In the genomic region with DNA sequence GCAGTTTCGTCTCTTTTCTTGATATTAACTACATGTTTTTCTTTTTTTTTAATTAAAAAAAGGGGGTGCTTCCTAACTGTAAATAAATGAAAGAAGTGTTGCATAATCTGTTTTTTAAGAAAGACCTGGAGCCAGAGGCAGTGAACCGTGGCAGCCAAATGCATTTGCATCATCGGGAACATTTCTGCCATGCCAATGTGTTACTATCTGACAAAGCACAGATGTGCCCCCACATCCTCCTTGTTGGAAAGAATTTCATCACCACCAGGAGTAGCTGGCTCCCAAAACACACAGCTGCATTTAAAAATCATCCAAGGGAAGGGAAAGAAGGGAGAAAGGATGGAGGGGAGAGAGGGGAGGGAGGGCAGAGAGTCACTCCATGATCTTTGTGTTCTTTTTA, we compare ENCODE assay signal across 14 mouse cellular contexts.
A peak's percentile ranks its signal among the peaks of the same experiment; 100 is the strongest.
DNase-seq lines count a peak whose midpoint lies in the region; ATAC-seq and TF ChIP-seq lines count a peak whose summit lies in the region.
"Had no signal": no experiment of that assay in that cellular context is flagged by ENCODE, and none has a peak within 500 bp of the region (broad histone marks: within the 10 kb centered on the region; RNA-seq: fewer than 3 reads in every experiment).

No protein-coding gene starts in this region.

- no peaks in the 10 kb centered on the region for H3K36me3 ChIP-seq in kidney, embryonic 15.5 days
- H3K36me3 ChIP-seq in lung, postnatal 0 days (ENCODE audit: insufficient read depth, low read length): no peaks in the 10 kb centered on the region
- H3K36me3 ChIP-seq: embryonic facial prominence, embryonic 15.5 days; heart, embryonic 15.5 days had no signal

- no peaks in the 10 kb centered on the region for H3K4me1 ChIP-seq in kidney, embryonic 15.5 days
- no peaks in the 10 kb centered on the region for H3K4me1 ChIP-seq in lung, postnatal 0 days (ENCODE audit: insufficient read depth, low read depth, low read length)
- H3K4me1 ChIP-seq: embryonic facial prominence, embryonic 15.5 days; heart, embryonic 15.5 days had no signal

- no peak overlapping the region for H3K4me3 ChIP-seq in kidney, embryonic 15.5 days (replicated peaks)
- H3K4me3 ChIP-seq in lung, postnatal 0 days (ENCODE audit: low read depth, low read length): no peak overlapping the region
- H3K4me3 ChIP-seq: embryonic facial prominence, embryonic 15.5 days; heart, embryonic 15.5 days had no signal

- H3K9ac ChIP-seq in kidney, embryonic 15.5 days: no peak overlapping the region
- no peak overlapping the region for H3K9ac ChIP-seq in lung, postnatal 0 days (replicated peaks; ENCODE audit: low read depth)
- H3K9ac ChIP-seq: embryonic facial prominence, embryonic 15.5 days; heart, embryonic 15.5 days had no signal

- ATAC-seq in kidney, embryonic 15.5 days (replicated peaks; ENCODE audit: low FRiP score): no peak
- peak; percentile 67 for ATAC-seq in lung, postnatal 0 days
- ATAC-seq: forebrain, embryonic 16.5 days had no signal

- no peaks in the 10 kb centered on the region for H3K9me3 ChIP-seq in kidney, embryonic 15.5 days (replicated peaks)
- H3K9me3 ChIP-seq in lung, postnatal 0 days (ENCODE audit: low read length): no peaks in the 10 kb centered on the region
- H3K9me3 ChIP-seq: embryonic facial prominence, embryonic 15.5 days; heart, embryonic 15.5 days had no signal

- TF ChIP-seq EP300 in lung, postnatal 0 days (IDR thresholded peaks at IDR 0.05): peak; percentile 41; the same call in 1 of the 2 replicates

- no peak overlapping the region for H3K4me2 ChIP-seq in kidney, embryonic 15.5 days
- no peak overlapping the region for H3K4me2 ChIP-seq in lung, postnatal 0 days (replicated peaks; ENCODE audit: low read depth, low read length)
- H3K4me2 ChIP-seq: embryonic facial prominence, embryonic 15.5 days; heart, embryonic 15.5 days; midbrain, embryonic 11.5 days had no signal

- H3K27ac ChIP-seq in kidney, embryonic 15.5 days: no peak overlapping the region
- H3K27ac ChIP-seq in lung, postnatal 0 days (ENCODE audit: low read length): no peak overlapping the region
- H3K27ac ChIP-seq: embryonic facial prominence, embryonic 15.5 days; heart, embryonic 15.5 days had no signal

- DNase-seq in kidney, adult 18-20 months: peak; percentile 29
- peak; percentile 27 for DNase-seq in gastrocnemius, postnatal 25 days
- peak; percentile 18 for DNase-seq in heart, postnatal 4 days
- DNase-seq in lung, postnatal 0 days (ENCODE audit: low spot score): peak; percentile 78
- no peak for DNase-seq in retina, postnatal 1 day
- no peak for DNase-seq in left cerebral cortex, adult 18-20 months (ENCODE audit: low spot score in 2 of 2)
- DNase-seq in cerebellum, postnatal 4 days (ENCODE audit: low spot score in 2 of 2): no peak
- DNase-seq: cerebellum, postnatal 10 days; spleen, adult 18-20 months had no signal

- TF ChIP-seq CTCF in lung, postnatal 0 days (IDR thresholded peaks at IDR 0.05): 0 out of 2 replicates have a peak, but pooled peaks have one; percentile 13

- 64% methylated on average over 3 of the region's 3 CpGs for WGBS in kidney, embryonic 15.5 days
- WGBS in lung, postnatal 0 days: 59% methylated on average over 3 of the region's 3 CpGs

- no peaks in the 10 kb centered on the region for H3K27me3 ChIP-seq in kidney, embryonic 15.5 days
- H3K27me3 ChIP-seq in lung, postnatal 0 days (replicated peaks; ENCODE audit: insufficient read depth, low read length): no peaks in the 10 kb centered on the region
- H3K27me3 ChIP-seq: embryonic facial prominence, embryonic 15.5 days; heart, embryonic 15.5 days had no signal

Comparison
In these comparisons a context has a peak if more than half of its experiments do, and no peak if none do; other contexts are left out.
1. DNase-seq: peak in kidney, adult 18-20 months (single experiment), gastrocnemius, postnatal 25 days (single experiment), heart, postnatal 4 days (single experiment) and lung, postnatal 0 days (single experiment); none in retina, postnatal 1 day (single experiment), left cerebral cortex, adult 18-20 months (0 of 2) and cerebellum, postnatal 4 days (0 of 2).